Mouse (Mus musculus): ENCODE results near the gene Sox6. TPM values are rescaled to one million over a fixed set of nuclear protein-coding genes. Genes with fewer than 3 reads are reported as not detected.

Sox6 gene
- total and polyA plus RNA-seq, 3 experiments, result 11.8 to 33.4 (median 26.4) TPM

GRCm38 (mm10) chr7:115420960-115421359 lies 617.6 kb downstream of the Sox6 start:
- DNase-seq, result no peak
- intact Hi-C loops (cut with DNase I), result loop anchor here (10.0 kb wide), 1 partner anchor 614 kb away; the partner anchor contains the start of genes 1110004F10Rik and Sox6
- H3K36me3 ChIP-seq (ENCODE audit: control insufficient read depth, insufficient read depth, low read length), result no peaks in the 10 kb centered on the region
- no peaks in the 10 kb centered on the region for H3K4me1 ChIP-seq (ENCODE audit: control insufficient read depth, insufficient read depth, low read length)
- no peaks in the 10 kb centered on the region for H3K27me3 ChIP-seq (ENCODE audit: control insufficient read depth, insufficient read depth, low read length)
- no peak overlapping the region for H3K4me3 ChIP-seq
- no peaks in the 10 kb centered on the region for H3K79me2 ChIP-seq (replicated peaks; ENCODE audit: control insufficient read depth, insufficient read depth, low read length)
- WGBS, result 81% methylated on average over 12 of the region's 12 CpGs
- no peak overlapping the region for H3K9ac ChIP-seq (ENCODE audit: low read depth, low read length)
- no peak overlapping the region for H3K27ac ChIP-seq
- no peak for TF ChIP-seq CTCF (IDR thresholded peaks at IDR 0.05)
- TF ChIP-seq EP300 (IDR thresholded peaks at IDR 0.05; ENCODE audit: insufficient read depth, low read depth, low read length), result no peak
- TF ChIP-seq POLR2A (IDR thresholded peaks at IDR 0.05; ENCODE audit: insufficient read depth, low read depth, low read length), result no peak

Other genes starting within 250 kb of the Sox6 start
- 10 to 100 TPM; 51.3 to 54.0 TPM for gene 1110004F10Rik, start 601 bp upstream of the Sox6 start, total RNA-seq (2021)
- 38.9 and 56.0 TPM in 2 replicates for gene 1110004F10Rik, start 601 bp upstream of the Sox6 start, polyA plus RNA-seq (2012; rRNA removed)
- gene Gm4353, start 45.8 kb upstream of the Sox6 start, total RNA-seq (2021), result 1 to 10 TPM; 1.3 to 1.7 TPM
- 0.51 and 0.82 TPM in 2 replicates for gene Gm4353, start 45.8 kb upstream of the Sox6 start, polyA plus RNA-seq (2012; rRNA removed)